Mouse (Mus musculus): ENCODE results near the gene Mptx2. TPM values are rescaled to one million over a fixed set of nuclear protein-coding genes. Genes with fewer than 3 reads are reported as not detected.
A peak's percentile ranks its signal among the peaks of the same experiment; 100 is the strongest.

Gene Mptx2
- not detected in 2 replicates for polyA plus RNA-seq (2011; ENCODE audit: insufficient read depth, insufficient read length, low replicate concordance, missing spikeins)

DNA sequence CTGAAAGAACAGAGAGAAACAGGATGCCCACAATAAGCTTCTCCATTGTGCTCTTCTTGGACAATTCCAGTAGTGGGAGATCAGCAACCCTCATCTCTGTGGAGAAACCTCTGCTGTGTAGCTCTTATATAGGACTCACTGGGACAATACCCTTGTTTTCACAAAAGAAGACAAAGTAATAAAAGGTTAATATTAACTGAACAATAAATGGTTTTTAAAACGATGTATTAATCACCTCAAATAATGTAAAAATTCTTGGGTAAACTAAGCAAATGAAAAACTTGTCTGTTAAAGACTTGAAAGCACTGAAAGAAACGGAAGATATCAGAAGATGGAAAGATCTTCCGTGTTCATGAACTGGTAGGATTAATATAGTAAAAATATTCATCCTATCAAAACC is at the start of gene Mptx2:
Gene Mptx2, minus strand, starts transcription at position 101 of the 400 bp plus-strand sequence.
- no peak within 1 kb of the TSS for H3K4me3 ChIP-seq (replicated peaks; ENCODE audit: control insufficient read depth, low read depth, low read length)
- no peaks in the 10 kb centered on the region for H3K4me1 ChIP-seq (ENCODE audit: control insufficient read depth, insufficient read depth, low read length)
- 64% methylated on average over 3 of the region's 3 CpGs for WGBS
- H3K27ac ChIP-seq (ENCODE audit: control insufficient read depth, insufficient read depth, low read depth, low read length, poor library complexity), result no peak within 1 kb of the TSS
- no peak for TF ChIP-seq CTCF (IDR thresholded peaks at IDR 0.05; ENCODE audit: control insufficient read depth, insufficient read depth, low read length)
- no peak for TF ChIP-seq POLR2A (IDR thresholded peaks at IDR 0.05; ENCODE audit: borderline replicate concordance, control insufficient read depth, low read depth, low read length)

DNA sequence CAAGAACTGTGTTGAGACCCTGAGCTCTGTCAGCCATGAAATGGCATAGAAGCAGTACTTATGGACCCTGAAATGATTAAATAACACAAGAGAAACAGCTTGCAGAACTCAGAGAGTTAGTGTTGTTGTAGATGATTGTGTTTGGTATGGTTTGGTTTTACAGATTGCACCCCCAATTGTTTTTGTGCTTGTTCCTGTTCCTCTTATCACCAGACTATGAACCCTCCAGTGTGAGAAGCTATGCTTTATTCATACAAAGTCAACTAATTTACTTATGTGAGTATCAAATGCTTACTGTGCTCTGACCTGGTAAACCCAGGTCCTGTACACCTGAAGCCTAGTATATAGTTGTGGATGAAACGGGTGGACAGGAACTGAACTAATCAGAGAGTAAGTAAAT is 49.0 kb upstream of the Mptx2 start:
- Histone ChIP-seq H3K4me3 (replicated peaks; ENCODE audit: control insufficient read depth, low read depth, low read length) (no peak overlapping the region), H3K4me1 (ENCODE audit: control insufficient read depth, insufficient read depth, low read length) (no peaks in the 10 kb centered on the region; the same call in 1 of the 2 replicates), H3K27ac (ENCODE audit: control insufficient read depth, insufficient read depth, low read depth, low read length, poor library complexity) (no peak overlapping the region)
- no peak for TF ChIP-seq CTCF (IDR thresholded peaks at IDR 0.05; ENCODE audit: control insufficient read depth, insufficient read depth, low read length)
- 56% methylated on average over 1 of the region's 1 CpGs for WGBS

- H3K4me1 ChIP-seq (ENCODE audit: control insufficient read depth, insufficient read depth, low read length), result no peaks in the 10 kb centered on the region; the same call in 1 of the 2 replicates
- 89% methylated on average over 1 of the region's 1 CpGs for WGBS
- no peak overlapping the region for H3K4me3 ChIP-seq (replicated peaks; ENCODE audit: control insufficient read depth, low read depth, low read length)
- H3K27ac ChIP-seq (ENCODE audit: control insufficient read depth, insufficient read depth, low read depth, low read length, poor library complexity), result no peak overlapping the region
- TF ChIP-seq CTCF (IDR thresholded peaks at IDR 0.05; ENCODE audit: control insufficient read depth, insufficient read depth, low read length) (no peak), POLR2A (IDR thresholded peaks at IDR 0.05; ENCODE audit: borderline replicate concordance, control insufficient read depth, low read depth, low read length) (no peak)
Observed at GRCm38 (mm10) chr1:173325395-173325794, 47.8 kb upstream of the Mptx2 start.

DNA sequence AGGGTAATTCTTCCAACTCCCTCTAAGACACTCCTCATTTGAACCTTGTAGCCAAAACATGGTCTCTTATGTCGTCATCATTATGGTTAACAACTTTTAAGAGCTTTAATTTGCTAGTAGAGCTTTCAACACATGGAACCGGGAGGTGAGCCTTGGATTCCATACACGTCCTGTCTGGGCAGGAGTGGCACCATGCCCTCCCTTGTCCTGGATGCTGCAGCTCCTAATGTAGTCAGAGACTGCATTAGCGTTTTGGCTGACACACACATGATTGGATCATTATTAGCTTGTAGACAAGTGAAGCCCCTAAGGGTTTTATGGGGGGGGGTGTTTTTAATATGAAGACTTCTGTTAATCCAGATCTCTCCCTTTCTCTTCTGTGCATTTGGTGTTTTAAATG is 47.4 kb upstream of the Mptx2 start:
- Histone ChIP-seq H3K4me1 (ENCODE audit: control insufficient read depth, insufficient read depth, low read length) (no peaks in the 10 kb centered on the region; the same call in 1 of the 2 replicates), H3K27ac (ENCODE audit: control insufficient read depth, insufficient read depth, low read depth, low read length, poor library complexity) (no peak overlapping the region), H3K4me3 (replicated peaks; ENCODE audit: control insufficient read depth, low read depth, low read length) (no peak overlapping the region)
- WGBS, result 69% methylated on average over 4 of the region's 4 CpGs
- TF ChIP-seq POLR2A (IDR thresholded peaks at IDR 0.05; ENCODE audit: borderline replicate concordance, control insufficient read depth, low read depth, low read length), result no peak
- no peak for TF ChIP-seq CTCF (IDR thresholded peaks at IDR 0.05; ENCODE audit: control insufficient read depth, insufficient read depth, low read length)

DNA sequence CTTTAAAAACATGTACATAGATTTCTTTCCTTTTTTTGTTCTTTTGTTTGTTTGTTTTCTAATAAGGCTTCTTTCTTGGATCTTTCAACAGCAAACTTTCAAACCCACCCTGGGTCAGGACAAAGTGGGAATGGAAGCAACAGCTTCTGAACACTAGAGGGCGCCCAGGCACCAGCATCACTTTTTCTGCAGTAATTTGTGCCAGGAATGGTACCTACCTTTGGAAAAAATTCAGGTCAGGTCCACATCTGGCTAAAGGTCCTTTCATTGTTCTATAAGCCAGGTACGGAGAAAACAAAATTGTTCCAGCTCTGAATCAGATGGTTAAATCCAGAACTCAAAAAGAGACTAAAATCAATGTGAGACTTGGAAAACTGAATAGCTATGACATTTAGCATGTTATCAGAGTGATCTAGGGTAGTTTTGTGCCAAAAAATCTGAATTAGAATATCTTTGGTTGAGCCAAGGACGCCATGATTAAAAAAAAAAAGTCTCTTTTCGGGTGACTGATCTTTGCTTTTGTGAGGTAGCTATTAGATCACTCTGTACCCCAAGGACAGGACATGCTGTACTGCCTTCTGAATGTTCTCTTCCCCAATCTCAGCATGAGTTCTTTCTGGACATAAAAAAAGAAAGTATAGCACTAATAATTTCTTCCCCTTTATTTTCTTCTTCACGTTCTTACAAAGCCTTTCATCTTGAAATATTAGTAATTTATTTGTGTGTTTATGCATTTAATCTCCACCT is 46.4 kb upstream of the Mptx2 start:
- Histone ChIP-seq H3K4me3 (replicated peaks; ENCODE audit: control insufficient read depth, low read depth, low read length) (no peak overlapping the region), H3K4me1 (ENCODE audit: control insufficient read depth, insufficient read depth, low read length) (no peaks in the 10 kb centered on the region; the same call in 1 of the 2 replicates), H3K27ac (ENCODE audit: control insufficient read depth, insufficient read depth, low read depth, low read length, poor library complexity) (no peak overlapping the region)
- TF ChIP-seq POLR2A (IDR thresholded peaks at IDR 0.05; ENCODE audit: borderline replicate concordance, control insufficient read depth, low read depth, low read length), result no peak
- TF ChIP-seq CTCF (IDR thresholded peaks at IDR 0.05; ENCODE audit: control insufficient read depth, insufficient read depth, low read length), result peak; percentile 64
- 31% methylated on average over 5 of the region's 5 CpGs for WGBS

DNA sequence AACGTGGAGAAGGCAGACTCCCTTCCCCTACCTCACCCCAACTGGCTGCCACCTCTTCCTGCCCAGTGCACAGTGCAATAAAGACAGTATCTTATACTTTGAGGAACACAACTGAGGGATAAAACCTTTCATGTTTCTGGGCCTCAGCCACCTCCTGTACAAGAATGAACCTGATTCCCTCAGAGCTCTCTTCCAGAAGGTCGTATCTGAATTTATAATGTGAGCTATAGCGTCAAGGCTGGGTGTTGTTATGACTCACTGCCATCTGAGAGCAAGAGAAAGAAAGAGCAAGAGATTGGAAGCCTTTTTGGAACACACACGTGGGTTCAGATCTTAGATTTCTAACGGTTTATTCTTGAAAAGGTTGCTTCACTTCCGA is 44.7 kb upstream of the Mptx2 start:
- Histone ChIP-seq H3K27ac (ENCODE audit: control insufficient read depth, insufficient read depth, low read depth, low read length, poor library complexity) (no peak overlapping the region), H3K4me1 (ENCODE audit: control insufficient read depth, insufficient read depth, low read length) (no peaks in the 10 kb centered on the region; the same call in 1 of the 2 replicates), H3K4me3 (replicated peaks; ENCODE audit: control insufficient read depth, low read depth, low read length) (no peak overlapping the region)
- no peak for TF ChIP-seq CTCF (IDR thresholded peaks at IDR 0.05; ENCODE audit: control insufficient read depth, insufficient read depth, low read length)
- no peak for TF ChIP-seq POLR2A (IDR thresholded peaks at IDR 0.05; ENCODE audit: borderline replicate concordance, control insufficient read depth, low read depth, low read length)
- WGBS, result 58% methylated on average over 6 of the region's 6 CpGs

GRCm38 (mm10) chr1:173321593-173322248 is 44.1 kb upstream of the Mptx2 start:
- TF ChIP-seq CTCF (IDR thresholded peaks at IDR 0.05; ENCODE audit: control insufficient read depth, insufficient read depth, low read length) (no peak), POLR2A (IDR thresholded peaks at IDR 0.05; ENCODE audit: borderline replicate concordance, control insufficient read depth, low read depth, low read length) (no peak)
- WGBS, result 87% methylated on average over 8 of the region's 8 CpGs
- no peak overlapping the region for H3K4me3 ChIP-seq (replicated peaks; ENCODE audit: control insufficient read depth, low read depth, low read length)

DNA sequence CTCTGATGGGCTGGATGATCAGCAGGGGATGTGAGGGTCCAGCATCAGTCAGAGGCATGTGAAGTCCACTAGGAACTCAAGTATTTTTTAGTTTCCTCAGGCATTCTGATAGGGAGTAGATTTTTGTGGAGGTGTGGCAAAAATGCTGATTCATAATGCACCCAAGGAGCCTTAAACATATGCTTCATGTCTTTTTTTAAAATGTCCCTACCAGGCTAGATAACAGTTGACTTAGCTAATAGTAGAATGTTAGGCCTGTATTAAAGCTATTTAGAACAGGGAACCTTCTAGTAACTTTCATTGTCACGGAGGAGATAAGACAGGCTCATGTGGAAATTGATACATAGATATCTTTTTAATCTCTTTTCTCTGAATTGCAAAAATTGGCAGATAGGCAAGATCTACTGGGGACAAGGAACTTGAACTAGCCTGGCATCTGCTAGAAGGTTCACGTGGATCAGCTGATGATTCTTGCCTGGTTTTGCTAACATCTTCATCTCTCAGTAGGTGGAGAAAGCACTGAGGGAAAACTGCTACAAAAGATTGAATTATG is 40.4 kb upstream of the Mptx2 start:
- Histone ChIP-seq H3K4me1 (ENCODE audit: control insufficient read depth, insufficient read depth, low read length) (no peaks in the 10 kb centered on the region), H3K27ac (ENCODE audit: control insufficient read depth, insufficient read depth, low read depth, low read length, poor library complexity) (no peak overlapping the region), H3K4me3 (replicated peaks; ENCODE audit: control insufficient read depth, low read depth, low read length) (no peak overlapping the region)
- no peak for TF ChIP-seq POLR2A (IDR thresholded peaks at IDR 0.05; ENCODE audit: borderline replicate concordance, control insufficient read depth, low read depth, low read length)
- no peak for TF ChIP-seq CTCF (IDR thresholded peaks at IDR 0.05; ENCODE audit: control insufficient read depth, insufficient read depth, low read length)
- 64% methylated on average over 2 of the region's 2 CpGs for WGBS

More at GRCm38 (mm10) chr1:173321593-173322248, 44.1 kb upstream of the Mptx2 start:
- Histone ChIP-seq H3K27ac (ENCODE audit: control insufficient read depth, insufficient read depth, low read depth, low read length, poor library complexity) (no peak overlapping the region), H3K4me1 (ENCODE audit: control insufficient read depth, insufficient read depth, low read length) (no peaks in the 10 kb centered on the region)
